Mouse (Mus musculus): ENCODE measurements around the gene Psmb8.

Psmb8 gene

GRCm38 (mm10) chr17:34248764-34249163, 51.2 kb downstream of the Psmb8 start:
- DNase-seq (ENCODE audit: low spot score in 2 of 2), result no peak

- no peak for DNase-seq (ENCODE audit: low spot score in 2 of 2)
These were observed 51.8 kb downstream of the Psmb8 start for GRCm38 (mm10) chr17:34249361-34249760.

- no peak for DNase-seq (ENCODE audit: low spot score in 2 of 2)
These were observed 52.4 kb downstream of the Psmb8 start for GRCm38 (mm10) chr17:34249878-34250277.

Measured in frontal cortex, postnatal 10 days (tissue).